Mouse (Mus musculus): ENCODE measurements around the gene Thap4.

GRCm38 (mm10) chr1:93678386-93678785 lies 76.3 kb downstream of the Thap4 start:
- TF ChIP-seq CTCF (IDR thresholded peaks at IDR 0.05; ENCODE audit: borderline replicate concordance, insufficient read depth, low read length) = no peak
- no peak for TF ChIP-seq POLR2A (IDR thresholded peaks at IDR 0.05; ENCODE audit: low read depth, low read length)
